Mouse (Mus musculus) kidney, adult 2 months (tissue): ENCODE results near the gene AI464131.

ENCODE experiments used
- CTCF ChIP-seq: fragments of 200-500 bp; conservative IDR thresholded peaks from 2 replicates; pipeline ENCODE4 v1.5.1; 2011; ENCODE audit warnings: low read depth, mild to moderate bottlenecking, control low read depth, low read length, moderate library complexity, mixed read lengths; ENCODE audit not compliant: insufficient read depth, insufficient read length
- POLR2A ChIP-seq: fragments of 200-500 bp; IDR thresholded peaks from one replicate; pipeline ENCODE4 v1.6.1; 2011; ENCODE audit warnings: low read depth, low read length, control low read depth

GRCm38 (mm10) chr4:41532420-41532819 is 29.5 kb upstream of the AI464131 start:
- TF ChIP-seq POLR2A (no peak), CTCF (no peak)
